Mouse (Mus musculus) intestine, embryonic 14.5 days (tissue): ENCODE data around the gene Prkd2. TPM values are rescaled to one million over a fixed set of nuclear protein-coding genes. Genes with fewer than 3 reads are reported as not detected.

Source experiments
- ATAC-seq: fragments of 200-750 bp; cut with Nextera tagmentation; replicated peaks from 2 replicates; pipeline ENCODE4 v1.8.0; 2017; ENCODE audit warnings: low read depth, moderate number of reproducible peaks, moderate TSS enrichment, moderate library complexity; ENCODE audit not compliant: low FRiP score, low TSS enrichment
- DNase-seq: peaks from one replicate; pipeline ENCODE4 v3.0.0-alpha.2; 2018; ENCODE audit warnings: low spot score
- H3K27ac ChIP-seq: fragments of 300-500 bp; sonication (generic); 2 replicates; pipeline ENCODE4 v1.5.1; 2014; ENCODE audit warnings: low read depth, mild to moderate bottlenecking, control low read depth
- H3K27me3 ChIP-seq: fragments of 300-500 bp; sonication (generic); replicated peaks from 2 replicates; pipeline ENCODE4 v1.6.1; 2014; ENCODE audit warnings: low read length, control low read depth; ENCODE audit not compliant: control insufficient read depth, insufficient read depth
- H3K36me3 ChIP-seq: fragments of 300-500 bp; sonication (generic); 2 replicates; pipeline ENCODE4 v1.6.1; 2014; ENCODE audit warnings: low read length, control low read depth; ENCODE audit not compliant: control insufficient read depth, insufficient read depth
- H3K4me1 ChIP-seq: fragments of 300-500 bp; sonication (generic); replicated peaks from 2 replicates; pipeline ENCODE4 v1.6.1; 2014; ENCODE audit warnings: low read length, control low read depth, mixed read lengths; ENCODE audit not compliant: control insufficient read depth, insufficient read depth
- H3K4me2 ChIP-seq: fragments of 300-500 bp; sonication (generic); 2 replicates; pipeline ENCODE4 v1.6.1; 2014; ENCODE audit warnings: low read length
- H3K4me3 ChIP-seq: fragments of 300-500 bp; sonication (generic); 2 replicates; pipeline ENCODE4 v1.5.1; 2014; ENCODE audit warnings: low read depth, low read length, control low read depth, mixed read lengths
- H3K9ac ChIP-seq: fragments of 300-500 bp; sonication (generic); 2 replicates; pipeline ENCODE4 v1.6.1; 2014; ENCODE audit warnings: mild to moderate bottlenecking, low read length
- H3K9me3 ChIP-seq: fragments of 300-500 bp; sonication (generic); 2 replicates; pipeline ENCODE4 v1.6.1; 2016; ENCODE audit warnings: low read length, control low read depth; ENCODE audit not compliant: control insufficient read depth
- WGBS: fragments of 180-500 bp; shearing (Covaris S2); extraction: QIAGEN DNeasy Blood & Tissue Kit; methylation state at CpG from one replicate; pipeline ENCODE4 v1.1.7; 2014; 5-methylcytosine and 5-hydroxymethylcytosine counted together
- polyA plus RNA-seq: library from polyadenylated mRNA; unstranded; fragments of >200 nt; fragmentation: Nextera tagmentation; extraction: Ambion mirVana; gene quantifications from 2 replicates; pipeline ENCODE4 v1.2.1, GENCODE M21; 2014

The Prkd2 gene
- polyA plus RNA-seq, 1 experiment from 2014 or later = 12.0 TPM

DNA sequence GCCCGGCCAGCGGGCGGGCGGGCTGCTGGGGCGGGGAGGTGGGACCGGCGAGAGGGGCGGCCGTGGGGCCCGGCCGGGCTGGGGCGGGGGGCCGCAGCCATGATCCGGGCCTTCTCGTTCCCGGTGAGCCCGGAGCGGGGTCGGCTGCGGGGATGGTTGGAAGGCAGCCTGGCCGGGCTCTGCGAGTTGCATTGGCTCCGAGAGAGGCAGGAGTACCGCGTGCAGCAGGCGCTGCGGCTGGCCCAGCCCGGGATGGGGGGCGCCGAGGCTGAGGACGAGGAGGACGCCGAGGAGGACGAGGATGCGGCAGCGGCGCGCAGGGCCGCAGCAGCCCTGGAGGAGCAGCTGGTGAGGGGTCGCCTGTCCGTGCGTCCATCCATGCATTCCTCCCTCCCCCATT lies 32.6 kb downstream of the Prkd2 start:
- H3K4me3 ChIP-seq = peak overlapping the region; percentile 80
- H3K27me3 ChIP-seq = no peaks in the 10 kb centered on the region
- peaks cover 11% of the 10 kb centered on the region; the same call in 1 of the 2 replicates for H3K4me1 ChIP-seq
- peak overlapping the region; percentile 77 for H3K27ac ChIP-seq
- peaks cover 16% of the 10 kb centered on the region for H3K36me3 ChIP-seq
- H3K9ac ChIP-seq = peak overlapping the region; percentile 74
- H3K4me2 ChIP-seq = peak overlapping the region; percentile 72
- under 1% methylated on average over 37 of the region's 42 CpGs for WGBS
- no peaks in the 10 kb centered on the region for H3K9me3 ChIP-seq
- DNase-seq = no peak
- ATAC-seq = peak; percentile 30; the same call in 1 of the 2 replicates

DNA sequence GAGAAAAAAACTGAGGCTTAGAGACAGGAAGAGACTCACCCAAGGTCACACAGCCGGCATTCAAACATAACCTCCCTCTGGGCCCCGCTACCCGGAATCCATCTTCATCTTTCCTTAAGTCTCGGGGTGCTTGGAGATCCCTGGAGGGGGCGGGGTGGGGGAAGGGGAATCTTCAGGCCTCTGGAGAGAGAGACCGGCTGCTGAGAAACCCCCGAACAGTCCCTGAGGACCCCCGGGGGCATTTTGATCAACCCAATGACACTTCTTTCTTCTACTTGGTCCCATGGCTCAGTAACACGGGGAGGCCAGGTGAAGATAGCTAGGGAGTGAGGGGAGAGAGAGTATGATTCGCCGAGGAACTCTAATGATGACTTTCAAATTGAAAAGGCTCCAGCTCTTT lies 33.3 kb downstream of the Prkd2 start:
- H3K4me3 ChIP-seq = peak overlapping the region; percentile 80
- no peaks in the 10 kb centered on the region for H3K27me3 ChIP-seq
- peak overlapping the region; percentile 72 for H3K4me2 ChIP-seq
- DNase-seq (no peak), ATAC-seq (no peak)
- peaks cover 15% of the 10 kb centered on the region; the same call in 1 of the 2 replicates for H3K4me1 ChIP-seq
- H3K9me3 ChIP-seq = no peaks in the 10 kb centered on the region
- WGBS = 10% methylated on average over 11 of the region's 11 CpGs
- peak overlapping the region; percentile 77 for H3K27ac ChIP-seq
- H3K9ac ChIP-seq = peak overlapping the region; percentile 74
- H3K36me3 ChIP-seq = peaks cover 16% of the 10 kb centered on the region

DNA sequence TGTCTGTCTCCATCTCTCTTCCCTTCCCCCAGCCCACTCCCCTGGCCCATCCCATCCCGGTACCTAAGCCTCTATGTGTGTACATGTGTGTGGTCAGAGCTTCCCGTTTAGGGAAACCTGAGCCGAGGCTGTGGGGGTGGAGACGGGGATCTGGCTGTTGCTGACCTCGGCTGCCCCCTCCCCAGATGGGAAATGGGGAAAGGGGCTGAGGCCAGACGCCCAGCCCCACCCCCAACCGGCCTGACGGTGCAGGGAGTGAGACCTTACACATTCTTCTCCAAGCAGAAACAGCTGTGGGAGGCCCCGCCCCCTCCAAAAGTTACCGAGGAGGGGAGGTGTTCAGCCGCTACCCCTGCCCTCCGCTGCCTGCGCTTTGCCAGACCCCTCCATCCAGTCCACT lies 33.9 kb downstream of the Prkd2 start:
- WGBS = 2% methylated on average over 12 of the region's 13 CpGs
- Histone ChIP-seq H3K27ac (peak overlapping the region; percentile 77), H3K4me1 (peaks cover 15% of the 10 kb centered on the region; the same call in 1 of the 2 replicates), H3K4me3 (peak overlapping the region; percentile 80), H3K4me2 (peak overlapping the region; percentile 72), H3K9ac (peak overlapping the region; percentile 74), H3K9me3 (no peaks in the 10 kb centered on the region), H3K27me3 (no peaks in the 10 kb centered on the region), H3K36me3 (peaks cover 12% of the 10 kb centered on the region)
- ATAC-seq (no peak), DNase-seq (peak; percentile 76)

DNA sequence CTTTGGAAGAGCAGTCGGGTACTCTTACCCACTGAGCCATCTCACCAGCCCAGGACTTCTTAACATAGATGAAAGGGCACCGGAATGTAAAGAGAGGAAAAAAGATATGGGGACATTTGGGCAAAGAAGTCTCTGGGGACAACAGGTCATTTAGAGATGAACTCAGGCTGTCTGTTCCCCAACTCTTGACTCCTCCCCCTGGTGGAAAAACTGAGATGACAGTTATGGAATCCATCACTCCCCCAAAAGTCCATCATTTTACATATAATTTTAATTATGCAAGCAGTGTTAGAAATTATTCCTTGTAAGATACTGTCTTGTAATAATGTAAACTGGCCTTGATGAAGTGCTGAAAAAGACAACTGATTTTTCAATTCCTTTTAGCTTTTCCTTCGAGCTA lies 35.0 kb downstream of the Prkd2 start:
- peaks cover 6% of the 10 kb centered on the region for H3K36me3 ChIP-seq

DNA sequence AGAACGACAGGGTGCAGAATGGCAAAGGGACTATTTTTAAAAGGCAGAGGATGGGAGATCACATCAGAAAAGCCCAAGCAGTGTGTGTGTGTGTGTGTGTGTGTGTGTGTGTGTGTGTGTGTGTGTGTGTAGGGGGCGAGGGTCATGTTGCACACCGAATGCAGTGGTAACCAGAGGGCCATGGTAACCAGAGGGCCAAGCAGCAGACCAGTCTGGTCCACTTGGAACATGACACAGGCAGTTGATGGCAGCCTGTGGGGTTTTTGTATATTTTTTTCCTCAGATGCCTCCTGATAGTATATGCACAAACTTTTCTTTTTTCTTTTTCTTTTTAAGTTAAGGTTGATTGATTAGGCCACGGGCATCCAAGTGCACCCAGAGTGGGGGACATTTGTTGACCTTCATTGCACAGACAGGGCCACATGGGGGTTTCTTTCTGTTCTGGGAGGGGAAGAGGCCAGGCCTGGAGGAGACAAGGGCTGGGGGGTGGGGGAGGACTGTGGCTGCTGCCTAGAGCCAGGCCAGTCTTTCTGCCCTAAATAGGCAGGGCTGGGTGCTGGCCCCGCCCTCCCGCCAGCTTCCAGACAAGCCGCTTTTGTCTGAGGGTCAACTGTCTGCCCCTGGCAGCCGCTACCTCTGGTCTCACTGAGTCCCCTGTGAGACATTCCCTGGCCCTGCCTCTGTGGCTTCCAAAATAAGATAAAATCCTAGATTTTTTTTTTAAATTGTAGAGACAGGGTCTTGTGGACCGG lies 37.3 kb downstream of the Prkd2 start:
- DNase-seq = no peak
- WGBS = 25% methylated on average over 9 of the region's 9 CpGs
- H3K27ac ChIP-seq = peak overlapping the region; percentile 70
- peaks cover 18% of the 10 kb centered on the region for H3K36me3 ChIP-seq
- H3K4me3 ChIP-seq = no peak overlapping the region
- ATAC-seq = 0 out of 2 replicates have a peak, but pooled peaks have one; percentile 11
- H3K9ac ChIP-seq = 0 out of 2 replicates have a peak overlapping the region, but pooled peaks have one; percentile 2
- no peaks in the 10 kb centered on the region for H3K27me3 ChIP-seq
- peaks cover 3% of the 10 kb centered on the region for H3K9me3 ChIP-seq
- peaks cover 15% of the 10 kb centered on the region; the same call in 1 of the 2 replicates for H3K4me1 ChIP-seq
- H3K4me2 ChIP-seq = peak overlapping the region; percentile 15; the same call in 1 of the 2 replicates

More for the DNA sequence above, 35.0 kb downstream of the Prkd2 start:
- 88% methylated on average over 3 of the region's 3 CpGs for WGBS
- no peak for DNase-seq
- Histone ChIP-seq H3K4me1 (peaks cover 15% of the 10 kb centered on the region; the same call in 1 of the 2 replicates), H3K27ac (no peak overlapping the region), H3K4me3 (no peak overlapping the region), H3K9ac (no peak overlapping the region), H3K9me3 (no peaks in the 10 kb centered on the region), H3K27me3 (no peaks in the 10 kb centered on the region), H3K4me2 (no peak overlapping the region)
- ATAC-seq = no peak

DNA sequence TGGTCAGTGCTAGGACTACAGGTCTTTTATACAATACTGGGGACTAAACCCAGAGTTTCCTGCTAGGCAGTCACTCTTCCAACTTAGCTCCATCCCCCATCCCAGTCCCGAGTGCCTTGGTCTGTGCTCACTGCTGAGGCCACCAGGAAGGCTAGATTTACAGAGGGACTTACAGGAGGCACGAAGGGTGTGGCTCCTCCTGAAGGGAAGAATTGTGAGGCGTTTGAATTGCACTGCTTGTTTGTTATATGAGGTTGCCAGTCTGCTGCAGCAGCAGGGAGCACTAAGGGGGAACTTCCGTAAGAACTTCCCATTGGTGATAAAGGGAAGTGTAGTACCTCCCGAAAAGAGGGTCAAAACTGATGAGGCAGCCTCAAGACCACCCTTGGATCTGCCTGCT lies 37.9 kb downstream of the Prkd2 start:
- 0 out of 2 replicates have a peak, but pooled peaks cover 2% of the 10 kb centered on the region for H3K27me3 ChIP-seq
- H3K9me3 ChIP-seq = peaks cover 9% of the 10 kb centered on the region
- peaks cover 15% of the 10 kb centered on the region; the same call in 1 of the 2 replicates for H3K4me1 ChIP-seq
- WGBS = 24% methylated on average over 5 of the region's 5 CpGs
- ATAC-seq = no peak
- no peak overlapping the region for H3K4me3 ChIP-seq
- 0 out of 2 replicates have a peak overlapping the region, but pooled peaks have one; percentile 2 for H3K9ac ChIP-seq
- no peak for DNase-seq
- H3K36me3 ChIP-seq = peaks cover 25% of the 10 kb centered on the region
- peak overlapping the region; percentile 70 for H3K27ac ChIP-seq
- peak overlapping the region; percentile 15; the same call in 1 of the 2 replicates for H3K4me2 ChIP-seq

DNA sequence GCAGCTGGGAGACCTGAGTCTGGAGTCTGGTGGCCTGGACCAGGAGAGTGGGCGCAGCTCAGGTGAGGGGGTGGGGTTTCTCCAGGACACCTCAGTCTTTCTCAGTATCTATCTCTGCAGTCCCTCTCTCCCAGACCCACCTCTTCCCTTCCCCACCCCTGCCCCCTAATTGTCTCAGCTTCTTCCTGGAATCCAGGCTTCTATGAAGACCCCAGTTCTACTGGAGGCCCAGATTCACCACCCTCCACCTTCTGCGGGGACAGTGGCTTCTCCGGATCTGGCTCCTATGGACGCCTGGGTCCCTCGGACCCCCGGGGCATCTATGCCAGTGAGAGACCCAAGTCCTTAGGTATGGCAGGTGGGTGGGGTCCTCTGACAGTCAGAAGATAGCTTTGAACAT lies 40.5 kb downstream of the Prkd2 start:
- peaks cover 16% of the 10 kb centered on the region for H3K9me3 ChIP-seq
- no peak overlapping the region for H3K27ac ChIP-seq
- no peak overlapping the region for H3K4me2 ChIP-seq
- no peak overlapping the region for H3K9ac ChIP-seq
- H3K4me3 ChIP-seq = no peak overlapping the region
- ATAC-seq (no peak), DNase-seq (no peak)
- H3K27me3 ChIP-seq = 0 out of 2 replicates have a peak, but pooled peaks cover 5% of the 10 kb centered on the region
- H3K36me3 ChIP-seq = peaks cover 45% of the 10 kb centered on the region
- WGBS = 95% methylated on average over 6 of the region's 6 CpGs
- peaks cover 8% of the 10 kb centered on the region; the same call in 1 of the 2 replicates for H3K4me1 ChIP-seq

DNA sequence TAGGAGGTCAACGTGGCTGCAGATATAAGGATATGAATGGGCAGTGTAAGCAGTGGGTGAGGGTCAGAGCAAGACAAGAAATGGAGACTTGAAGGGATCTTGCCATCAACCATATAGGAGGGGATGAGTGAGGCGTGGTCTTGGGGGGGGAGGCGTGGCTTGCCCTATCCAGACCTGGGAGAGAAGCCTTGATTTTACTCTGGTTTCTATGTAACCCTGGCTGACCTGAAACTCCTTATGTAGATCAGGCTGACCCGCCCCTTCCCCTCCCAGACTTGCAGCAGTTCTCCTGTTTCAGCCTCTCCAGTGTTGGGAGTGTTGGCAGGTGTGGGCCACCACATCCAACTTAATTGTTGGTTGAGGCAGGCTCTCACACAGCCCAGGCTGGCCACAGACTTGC lies 41.6 kb downstream of the Prkd2 start:
- ATAC-seq (no peak), DNase-seq (no peak)
- peaks cover 16% of the 10 kb centered on the region for H3K9me3 ChIP-seq
- no peak overlapping the region for H3K9ac ChIP-seq
- peaks cover 41% of the 10 kb centered on the region for H3K36me3 ChIP-seq
- 60% methylated on average over 4 of the region's 4 CpGs for WGBS
- peaks cover 8% of the 10 kb centered on the region; the same call in 1 of the 2 replicates for H3K4me1 ChIP-seq
- 0 out of 2 replicates have a peak, but pooled peaks cover 5% of the 10 kb centered on the region for H3K27me3 ChIP-seq
- H3K4me2 ChIP-seq = no peak overlapping the region
- H3K27ac ChIP-seq = no peak overlapping the region
- H3K4me3 ChIP-seq = no peak overlapping the region
